Mouse (Mus musculus): ENCODE measurements around the gene Shld1. TPM values are rescaled to one million over a fixed set of nuclear protein-coding genes. Genes with fewer than 3 reads are reported as not detected.

Gene Shld1
- total RNA-seq, 2 experiments from 2014 or later: 10.2 to 10.9 TPM

- DNase-seq (ENCODE audit: low spot score in 2 of 2): no peak
- intact Hi-C loops (cut with DNase I): loop anchor here (2.0 kb wide), 1 partner anchor 64 kb away; the partner anchor contains the start of gene Chgb
Observed at GRCm38 (mm10) chr2:132716901-132717536, 30.3 kb downstream of the Shld1 start.

- intact Hi-C loops (cut with DNase I): loop anchor here (2.0 kb wide), 1 partner anchor 63 kb away; the partner anchor contains the start of gene Chgb
- DNase-seq (ENCODE audit: low spot score in 2 of 2): no peak
Observed at GRCm38 (mm10) chr2:132717537-132717912, 30.8 kb downstream of the Shld1 start.

DNA sequence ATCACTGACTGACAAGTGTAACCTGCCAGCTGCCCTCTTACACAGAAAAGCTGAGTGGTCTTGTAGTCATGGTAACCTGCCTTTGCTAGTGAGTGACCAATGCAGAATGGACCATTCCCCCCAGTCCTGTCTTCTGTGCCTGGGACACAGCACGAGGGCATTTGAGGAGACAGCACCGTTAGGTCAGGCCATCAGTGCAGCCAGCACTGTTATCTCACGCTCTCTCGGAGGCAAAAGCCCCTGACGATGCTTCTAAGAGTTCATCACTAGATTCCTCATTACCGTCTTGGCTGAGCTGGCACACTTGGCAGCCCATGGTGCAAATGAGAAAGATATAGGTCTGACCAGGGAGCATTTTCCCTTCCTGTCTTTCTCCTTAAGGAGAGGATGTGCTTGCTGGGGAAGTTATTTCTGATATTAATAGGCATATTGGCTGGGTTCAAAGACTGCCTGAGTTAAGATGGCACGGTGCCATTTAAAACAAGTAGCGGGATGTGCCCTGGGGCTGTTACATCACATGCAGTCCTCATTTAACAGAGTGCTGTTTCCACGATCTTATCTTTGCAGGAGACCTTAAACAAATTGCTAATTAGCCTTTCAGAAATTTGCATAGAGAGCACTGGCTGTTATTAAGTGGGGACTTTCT, 34.3 kb downstream of the Shld1 start:
- intact Hi-C loops (cut with DNase I): no loop called here
- no peak for DNase-seq (ENCODE audit: low spot score in 2 of 2)

DNA sequence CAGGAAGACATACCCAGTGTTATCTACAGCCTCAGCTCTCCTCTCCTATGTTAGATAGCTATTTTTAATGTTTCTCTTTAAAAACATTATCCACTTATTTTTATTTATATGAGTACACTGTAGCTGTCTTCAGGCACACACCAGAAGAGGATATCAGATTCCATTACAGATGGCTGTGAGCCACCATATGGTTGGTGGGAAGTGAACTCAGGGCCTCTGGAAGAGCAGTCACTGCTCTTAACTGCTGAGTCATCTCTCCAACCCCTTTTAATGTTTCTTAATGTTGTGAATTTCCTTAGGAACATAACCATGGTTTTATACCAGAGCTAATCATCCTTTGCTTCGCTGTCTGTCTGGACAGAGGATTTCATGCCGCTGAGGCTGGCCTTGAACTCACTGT, 35.1 kb downstream of the Shld1 start:
- no peak for DNase-seq (ENCODE audit: low spot score in 2 of 2)
- intact Hi-C loops (cut with DNase I): no loop called here

DNA sequence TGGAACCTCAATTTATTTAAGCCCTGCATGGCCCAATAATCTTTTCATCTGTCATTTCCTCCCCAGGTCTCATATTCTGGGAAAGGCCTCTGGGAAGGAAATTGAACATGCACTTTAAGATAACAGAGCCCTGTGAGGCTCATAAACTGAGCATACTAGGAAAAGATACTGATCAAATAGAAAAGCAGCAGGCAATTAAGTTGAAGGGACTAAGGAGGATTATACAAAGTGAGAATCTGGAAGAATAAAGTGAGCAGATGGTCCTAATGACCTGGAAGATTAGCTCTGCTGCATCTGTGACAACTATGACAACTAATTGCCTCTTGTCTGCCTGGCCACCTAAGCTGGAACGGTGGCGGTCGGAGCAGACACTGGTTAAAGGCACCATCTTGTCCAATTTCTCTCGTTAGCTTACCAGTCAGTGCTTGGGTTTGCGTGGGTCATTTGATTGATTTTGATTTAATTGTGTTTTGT, 37.3 kb downstream of the Shld1 start:
- no peak for DNase-seq (ENCODE audit: low spot score in 2 of 2)
- intact Hi-C loops (cut with DNase I): no loop called here

DNA sequence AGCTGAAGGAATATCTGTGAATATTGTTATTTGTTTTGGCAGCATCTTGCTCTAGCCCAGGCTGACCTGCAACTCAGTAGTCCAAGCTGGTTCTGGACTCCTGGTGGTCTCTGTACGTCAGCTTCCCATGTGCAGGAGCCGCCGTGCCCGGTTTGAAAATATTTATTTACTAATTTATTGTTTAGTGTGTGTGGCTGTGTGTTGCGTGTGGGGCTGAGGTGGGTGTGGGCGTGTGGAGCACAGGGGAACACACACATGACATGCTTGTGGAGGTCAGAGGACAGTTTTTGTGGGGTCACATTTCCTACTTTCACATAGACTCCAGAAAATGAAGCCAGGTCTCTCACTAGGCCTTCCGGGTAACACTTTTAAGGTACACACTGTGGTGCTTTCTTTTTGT, 37.8 kb downstream of the Shld1 start:
- intact Hi-C loops (cut with DNase I): no loop called here
- DNase-seq (ENCODE audit: low spot score in 2 of 2): no peak

DNA sequence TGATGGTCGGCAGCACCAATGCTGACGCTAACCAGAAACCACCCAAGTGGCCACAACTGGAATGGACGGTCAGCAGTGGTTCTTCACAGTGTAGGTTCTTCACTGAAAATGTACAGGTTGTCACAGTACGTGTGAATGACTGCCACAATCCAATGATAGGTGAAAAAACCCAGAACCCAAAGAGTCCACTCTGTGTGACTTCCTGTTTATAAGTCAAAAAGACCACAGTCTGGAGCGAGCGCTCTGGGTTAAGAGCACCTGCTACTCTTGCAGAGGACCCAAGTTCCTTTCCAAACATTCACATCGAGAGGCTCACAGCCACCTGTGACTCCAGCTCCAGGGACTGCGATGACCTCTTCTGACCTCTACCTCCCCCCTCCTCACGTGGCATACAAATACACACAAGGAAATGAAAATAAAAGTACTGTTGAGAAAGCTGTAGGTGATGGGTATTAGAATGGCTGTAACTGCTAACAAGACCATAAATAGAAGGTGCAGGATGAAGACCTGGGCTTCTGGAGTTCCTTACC, 38.7 kb downstream of the Shld1 start:
- DNase-seq (ENCODE audit: low spot score in 2 of 2): no peak

DNA sequence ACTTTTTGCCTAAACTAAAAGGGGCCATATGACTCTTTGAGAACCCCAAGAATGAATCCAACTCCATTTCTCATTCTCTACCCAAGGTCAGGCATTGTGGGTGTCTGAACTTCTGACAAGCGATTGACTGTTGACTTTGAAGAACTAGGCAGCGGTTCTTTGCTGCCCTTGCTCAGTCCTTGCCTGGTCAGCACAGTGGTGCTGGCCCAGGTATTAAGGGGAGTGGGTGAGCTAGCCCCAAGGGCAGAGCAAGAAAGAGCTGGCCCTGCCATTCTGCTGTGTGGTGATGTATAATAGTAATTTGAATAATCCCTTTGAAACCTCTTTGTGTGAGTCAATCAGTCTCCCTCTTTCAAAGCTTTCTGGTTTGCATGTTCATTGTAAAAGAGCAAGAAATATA, 39.4 kb downstream of the Shld1 start:
- intact Hi-C loops (cut with DNase I): no loop called here
- DNase-seq (ENCODE audit: low spot score in 2 of 2): no peak

More for the DNA sequence above, 38.7 kb downstream of the Shld1 start:
- intact Hi-C loops (cut with DNase I): no loop called here

GRCm38 (mm10) chr2:132732940-132733339, 46.2 kb downstream of the Shld1 start:
- DNase-seq (ENCODE audit: low spot score in 2 of 2): no peak
- intact Hi-C loops (cut with DNase I): no loop called here

- DNase-seq (ENCODE audit: low spot score in 2 of 2): no peak
- intact Hi-C loops (cut with DNase I): no loop called here
Observed at GRCm38 (mm10) chr2:132733603-132734573, 47.2 kb downstream of the Shld1 start.

DNA sequence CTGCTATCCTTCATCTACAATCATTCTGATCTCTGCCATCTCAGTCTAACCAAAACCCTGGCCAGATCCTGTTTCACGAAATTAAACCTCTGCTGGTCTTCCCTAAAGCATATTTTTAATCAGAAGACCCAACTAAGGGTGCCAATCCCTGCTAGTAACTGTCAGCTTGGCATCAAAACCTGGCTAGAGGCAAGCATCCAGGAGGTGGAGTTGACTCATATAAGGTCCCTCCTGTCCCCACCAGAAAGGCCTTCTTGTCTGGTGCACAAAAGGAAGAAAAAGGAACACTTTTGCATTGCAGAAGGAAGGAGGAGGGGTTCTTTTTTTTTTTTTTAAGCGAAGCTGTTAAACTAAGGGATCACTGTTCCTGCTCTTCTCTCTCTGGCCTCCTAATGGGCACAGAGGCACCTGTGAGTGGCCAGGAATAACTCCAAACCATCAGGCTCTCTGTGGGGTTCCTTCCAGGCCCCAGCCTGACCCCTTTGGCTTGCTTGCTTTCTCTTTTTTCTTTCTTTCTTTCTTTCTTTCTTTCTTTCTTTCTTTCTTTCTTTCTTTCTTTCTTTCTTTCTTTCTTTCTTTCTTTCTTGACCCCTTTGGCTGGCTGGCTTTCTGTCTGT, 52.2 kb downstream of the Shld1 start:
- intact Hi-C loops (cut with DNase I): no loop called here

DNA sequence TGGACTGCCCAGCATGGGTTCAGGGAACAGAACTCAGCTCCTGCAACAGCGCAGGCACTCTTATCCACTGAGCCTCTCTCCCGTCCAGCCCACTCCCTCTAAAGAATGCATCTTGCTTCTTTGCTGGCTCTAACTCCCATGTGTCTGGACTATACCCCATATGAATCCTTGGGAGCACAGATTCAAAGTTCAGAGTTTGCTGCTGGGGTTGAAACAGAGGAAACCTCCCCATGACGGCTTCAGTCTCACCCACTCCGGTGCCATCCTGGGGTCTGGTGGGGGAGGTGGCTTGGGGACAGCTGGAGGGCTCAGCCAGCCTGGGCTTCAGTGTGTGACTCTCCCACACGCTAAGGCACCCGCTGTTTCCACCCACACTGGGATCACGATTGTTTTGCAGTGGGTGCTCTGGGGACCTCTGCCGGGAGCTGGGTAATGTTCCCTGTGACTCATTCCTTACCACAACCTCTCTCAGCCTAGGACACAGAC, 55.2 kb downstream of the Shld1 start:
- intact Hi-C loops (cut with DNase I): loop anchor here (5.0 kb wide), 1 partner anchor 40 kb away; the partner anchor contains the start of gene Chgb
- peak; percentile 66 to 80 for DNase-seq (ENCODE audit: low spot score in 2 of 2)

More for the DNA sequence above, 52.2 kb downstream of the Shld1 start:
- DNase-seq (ENCODE audit: low spot score in 2 of 2): no peak

- no peak for DNase-seq (ENCODE audit: low spot score in 2 of 2)
- intact Hi-C loops (cut with DNase I): loop anchor here (5.0 kb wide), 1 partner anchor 37 kb away; the partner anchor contains the start of gene Chgb
Observed at GRCm38 (mm10) chr2:132744866-132745265, 58.1 kb downstream of the Shld1 start.

DNA sequence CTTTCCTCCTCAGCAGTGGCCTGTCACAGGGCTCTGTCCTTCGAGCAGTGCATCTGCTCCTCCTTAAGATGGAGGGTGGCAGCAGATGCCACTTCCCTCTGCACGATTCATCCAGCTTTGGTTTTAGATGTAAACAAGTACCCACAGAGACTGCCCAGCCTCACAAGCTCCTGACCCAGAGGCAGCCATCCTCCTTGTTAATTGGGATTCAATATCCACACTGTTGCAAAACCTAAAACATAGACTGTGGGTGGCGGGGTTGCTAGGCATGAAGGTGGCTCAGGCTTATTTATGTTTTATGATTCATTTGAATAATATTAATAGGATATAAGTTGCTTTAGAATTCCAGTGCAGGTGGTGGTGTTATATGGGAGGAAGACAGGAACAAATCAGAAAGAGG, 59.4 kb downstream of the Shld1 start:
- no peak for DNase-seq (ENCODE audit: low spot score in 2 of 2)
- intact Hi-C loops (cut with DNase I): no loop called here

DNA sequence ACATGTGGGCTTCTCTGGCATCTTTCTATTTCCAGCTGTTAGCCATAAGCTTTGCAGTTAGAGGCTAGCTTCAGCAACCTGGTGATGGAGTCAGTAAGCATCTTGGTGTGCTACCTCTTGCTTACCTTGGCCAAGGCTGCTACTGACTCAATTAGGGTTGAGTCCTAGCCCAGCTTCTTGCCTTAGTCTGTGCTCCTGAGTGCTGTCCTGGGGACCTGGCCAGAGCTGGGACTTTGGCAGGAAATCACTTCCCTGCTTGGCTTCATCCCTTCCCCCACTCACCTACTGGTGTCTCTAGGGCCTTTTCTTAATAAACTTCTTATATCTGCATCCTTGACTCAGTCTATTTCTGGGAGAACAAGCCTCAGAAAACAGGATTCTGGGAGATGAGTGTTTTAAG, 64.0 kb downstream of the Shld1 start:
- DNase-seq (ENCODE audit: low spot score in 2 of 2): no peak
- intact Hi-C loops (cut with DNase I): no loop called here

DNA sequence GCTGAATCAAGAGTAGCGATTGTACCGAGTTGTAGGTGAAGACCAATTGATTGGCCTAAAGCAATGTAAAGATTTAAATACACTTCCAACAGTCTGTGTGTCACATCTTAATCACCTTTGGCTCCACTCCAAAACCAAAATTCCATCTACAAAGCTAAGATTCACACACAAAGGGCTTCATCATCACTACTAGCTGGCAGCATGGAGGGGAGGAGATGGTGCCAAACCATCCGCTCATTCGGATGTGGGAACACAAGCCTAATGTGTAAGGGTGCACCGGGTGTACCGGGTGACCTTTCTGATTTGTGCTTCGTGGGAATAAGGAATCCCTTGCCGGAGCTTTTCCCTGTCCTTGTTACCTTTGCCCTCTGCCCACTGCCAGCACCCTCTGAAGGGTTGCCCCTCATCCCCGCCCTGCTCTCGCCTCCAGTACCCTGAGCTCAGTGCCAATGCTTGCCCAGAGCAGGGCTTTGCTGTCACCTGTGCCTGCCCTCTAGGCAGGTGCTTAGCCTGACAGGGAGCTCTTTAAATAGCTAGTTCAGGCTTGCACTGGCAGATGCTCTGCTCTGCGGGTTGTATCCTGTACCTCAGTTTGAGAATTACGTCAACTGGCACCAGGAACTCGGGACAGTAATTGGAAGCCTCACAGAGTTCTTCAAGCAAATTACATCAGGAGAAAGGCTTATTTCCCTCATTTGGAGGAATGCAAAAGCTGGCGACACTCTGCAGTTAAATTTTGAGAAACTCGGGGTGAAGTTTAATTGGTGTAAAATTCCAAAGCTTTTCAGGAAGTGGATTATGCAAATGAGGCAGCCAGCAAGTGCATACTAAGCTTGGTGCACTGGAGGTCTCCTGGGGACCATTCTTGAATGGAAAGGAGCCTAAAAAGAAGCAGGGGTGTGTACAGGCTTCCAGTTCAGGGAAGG, 64.7 kb downstream of the Shld1 start:
- intact Hi-C loops (cut with DNase I): no loop called here

DNA sequence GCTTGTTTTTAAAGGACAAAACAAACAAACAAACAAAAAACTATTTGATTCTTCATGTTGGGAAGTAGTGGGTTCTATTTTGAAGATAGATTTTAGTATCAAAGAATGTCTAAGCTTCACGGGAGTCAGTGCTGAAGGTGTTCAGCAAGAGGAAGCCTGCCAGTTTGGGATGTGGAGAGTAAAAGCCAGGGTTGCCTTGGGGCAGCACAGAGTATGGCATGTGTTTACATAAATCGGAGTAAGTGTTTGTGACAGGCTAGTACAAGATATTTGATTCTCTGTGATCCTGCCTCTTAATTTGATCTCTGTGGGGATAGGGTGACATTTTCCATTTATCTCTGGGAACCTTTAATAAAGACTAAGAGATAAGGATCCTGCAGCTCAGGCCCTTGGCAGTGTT, 65.7 kb downstream of the Shld1 start:
- intact Hi-C loops (cut with DNase I): no loop called here
- DNase-seq (ENCODE audit: low spot score in 2 of 2): no peak

More for the DNA sequence above, 64.7 kb downstream of the Shld1 start:
- DNase-seq (ENCODE audit: low spot score in 2 of 2): peak; percentile 36 to 44

DNA sequence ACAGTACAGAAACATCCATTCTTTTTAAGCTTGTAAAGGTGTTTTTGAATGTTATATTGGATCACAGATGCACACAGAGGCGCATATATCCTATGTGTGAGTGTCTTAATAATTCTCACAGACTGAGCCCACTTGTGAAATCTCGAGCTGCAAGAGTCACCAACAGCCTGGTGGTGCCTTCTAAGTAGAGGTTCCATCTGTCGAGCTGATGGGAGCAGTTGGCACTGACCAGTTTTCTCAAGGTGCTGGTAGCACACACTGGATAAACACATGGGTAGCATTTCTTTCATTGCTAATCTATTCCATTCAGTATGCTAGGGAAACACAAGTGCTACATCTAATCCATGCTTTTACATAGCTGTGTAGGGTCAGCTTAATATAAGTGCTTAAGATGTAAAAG, 66.4 kb downstream of the Shld1 start:
- intact Hi-C loops (cut with DNase I): no loop called here
- no peak for DNase-seq (ENCODE audit: low spot score in 2 of 2)

All from left cerebral cortex, postnatal 36 days (tissue).